In genomic region chr14:49173290-49174135, GRCm38 (mm10) we compare ENCODE assay signal across 7 mouse cellular contexts. TPM values are rescaled to one million over a fixed set of nuclear protein-coding genes. Genes with fewer than 3 reads are reported as not detected.
DNase-seq lines count a peak whose midpoint lies in the region; ATAC-seq lines count a peak whose summit lies in the region.

No protein-coding gene starts in this region.

- no peak overlapping the region for H3K27ac ChIP-seq in embryonic facial prominence, embryonic 11.5 days (replicated peaks; ENCODE audit: low read depth, low read length)
- peak overlapping the region; percentile 84; the same call in 1 of the 2 replicates for H3K27ac ChIP-seq in hindbrain, embryonic 11.5 days (ENCODE audit: low read depth, low read length)
- H3K27ac ChIP-seq in liver, embryonic 15.5 days (replicated peaks), result peak overlapping the region; percentile 84; the same call in 1 of the 2 replicates

- H3K4me2 ChIP-seq in embryonic facial prominence, embryonic 11.5 days (ENCODE audit: low read depth, low read length), result peak overlapping the region; percentile 89
- peak overlapping the region; percentile 86 for H3K4me2 ChIP-seq in hindbrain, embryonic 11.5 days (replicated peaks; ENCODE audit: low read depth, low read length)
- peak overlapping the region; percentile 95 for H3K4me2 ChIP-seq in liver, embryonic 15.5 days

- H3K9me3 ChIP-seq in embryonic facial prominence, embryonic 11.5 days (replicated peaks; ENCODE audit: control insufficient read depth, low read length), result no peaks in the 10 kb centered on the region
- H3K9me3 ChIP-seq in hindbrain, embryonic 11.5 days (ENCODE audit: control insufficient read depth, low read length), result no peaks in the 10 kb centered on the region
- no peaks in the 10 kb centered on the region for H3K9me3 ChIP-seq in liver, embryonic 15.5 days (replicated peaks)

- H3K4me3 ChIP-seq in embryonic facial prominence, embryonic 11.5 days (ENCODE audit: low read depth, low read length), result peak overlapping the region; percentile 92
- H3K4me3 ChIP-seq in hindbrain, embryonic 11.5 days (ENCODE audit: low read depth, low read length), result peak overlapping the region; percentile 96
- peak overlapping the region; percentile 95 for H3K4me3 ChIP-seq in liver, embryonic 15.5 days (replicated peaks)

- peak; percentile 2; the same call in 1 of the 2 replicates for ATAC-seq in embryonic facial prominence, embryonic 11.5 days (replicated peaks; ENCODE audit: insufficient number of reproducible peaks, low FRiP score, low TSS enrichment, low read depth)
- ATAC-seq in hindbrain, embryonic 11.5 days (ENCODE audit: low FRiP score), result no peak
- no peak for ATAC-seq in liver, embryonic 15.5 days (ENCODE audit: insufficient read depth)

- peak overlapping the region; percentile 93 for H3K9ac ChIP-seq in embryonic facial prominence, embryonic 11.5 days (replicated peaks; ENCODE audit: low read length)
- H3K9ac ChIP-seq in hindbrain, embryonic 11.5 days (ENCODE audit: low read depth, low read length), result peak overlapping the region; percentile 94
- H3K9ac ChIP-seq in liver, embryonic 15.5 days, result peak overlapping the region; percentile 91

- no peaks in the 10 kb centered on the region for H3K36me3 ChIP-seq in embryonic facial prominence, embryonic 11.5 days (replicated peaks; ENCODE audit: control insufficient read depth, insufficient read depth, low read depth, low read length)
- no peaks in the 10 kb centered on the region for H3K36me3 ChIP-seq in hindbrain, embryonic 11.5 days (ENCODE audit: control insufficient read depth, insufficient read depth, low read length)
- H3K36me3 ChIP-seq in liver, embryonic 15.5 days (replicated peaks), result no peaks in the 10 kb centered on the region

- WGBS in embryonic facial prominence, embryonic 11.5 days, result 56% methylated on average over 16 of the region's 16 CpGs
- 61% methylated on average over 16 of the region's 16 CpGs for whole genome bisulfite sequencing in hindbrain, embryonic 11.5 days
- WGBS in liver, embryonic 15.5 days (ENCODE audit: insufficient replicate concordance), result 44% methylated on average over 16 of the region's 16 CpGs

- H3K4me1 ChIP-seq in embryonic facial prominence, embryonic 11.5 days (ENCODE audit: control insufficient read depth, insufficient read depth, low read length), result no peaks in the 10 kb centered on the region
- H3K4me1 ChIP-seq in hindbrain, embryonic 11.5 days (replicated peaks; ENCODE audit: control insufficient read depth, insufficient read depth, low read length), result peaks cover 9% of the 10 kb centered on the region
- H3K4me1 ChIP-seq in liver, embryonic 15.5 days (replicated peaks), result peaks cover 32% of the 10 kb centered on the region

- H3K27me3 ChIP-seq in embryonic facial prominence, embryonic 11.5 days (ENCODE audit: control insufficient read depth, insufficient read depth, low read length), result no peaks in the 10 kb centered on the region
- no peaks in the 10 kb centered on the region for H3K27me3 ChIP-seq in hindbrain, embryonic 11.5 days (ENCODE audit: control insufficient read depth, insufficient read depth, low read length)
- H3K27me3 ChIP-seq in liver, embryonic 15.5 days, result no peaks in the 10 kb centered on the region

- peak; percentile 14 for DNase-seq in right cerebral cortex, postnatal 25 days
- no peak for DNase-seq in right cerebral cortex, adult 2 months (ENCODE audit: low spot score in 2 of 2)
- peak; percentile 3 for DNase-seq in embryonic facial prominence, embryonic 11.5 days (ENCODE audit: low spot score)
- peak; percentile 10 for DNase-seq in hindbrain, embryonic 11.5 days (ENCODE audit: low spot score)
- peak; percentile 19 for DNase-seq in yolk sac, embryonic 10.5 days (ENCODE audit: low spot score)
- DNase-seq in left cerebral cortex, adult 11 months (ENCODE audit: low spot score), result no peak

RNA-seq across cellular contexts. Expression of gene Naa30, which starts 1.5 kb away (rescaled TPM):
- 16.5 and 16.7 TPM in 2 replicates for polyA plus RNA-seq in embryonic facial prominence, embryonic 11.5 days (2014; fragmentation: Nextera tagmentation; extraction: Ambion mirVana)
- polyA plus RNA-seq in hindbrain, embryonic 11.5 days (2014; fragmentation: Nextera tagmentation; extraction: Ambion mirVana), result 16.9 and 18.9 TPM in 2 replicates
- polyA plus RNA-seq in liver, embryonic 15.5 days (2015; fragmentation: Nextera tagmentation; extraction: Ambion mirVana), result 3.9 and 4.2 TPM in 2 replicates

Comparison
In these comparisons a context has a peak if more than half of its experiments do, and no peak if none do; other contexts are left out.
1. DNase-seq: peak in right cerebral cortex, postnatal 25 days (single experiment), embryonic facial prominence, embryonic 11.5 days (single experiment), hindbrain, embryonic 11.5 days (single experiment) and yolk sac, embryonic 10.5 days (single experiment); none in right cerebral cortex, adult 2 months (0 of 2) and left cerebral cortex, adult 11 months (single experiment).
2. Peak in every context shown above with its lines, with median percentiles within 50 percentile points of each other: H3K4me2 ChIP-seq, H3K4me3 ChIP-seq and H3K9ac ChIP-seq.